Mouse (Mus musculus): ENCODE results near the gene Psme1.

The Psme1 gene

DNA sequence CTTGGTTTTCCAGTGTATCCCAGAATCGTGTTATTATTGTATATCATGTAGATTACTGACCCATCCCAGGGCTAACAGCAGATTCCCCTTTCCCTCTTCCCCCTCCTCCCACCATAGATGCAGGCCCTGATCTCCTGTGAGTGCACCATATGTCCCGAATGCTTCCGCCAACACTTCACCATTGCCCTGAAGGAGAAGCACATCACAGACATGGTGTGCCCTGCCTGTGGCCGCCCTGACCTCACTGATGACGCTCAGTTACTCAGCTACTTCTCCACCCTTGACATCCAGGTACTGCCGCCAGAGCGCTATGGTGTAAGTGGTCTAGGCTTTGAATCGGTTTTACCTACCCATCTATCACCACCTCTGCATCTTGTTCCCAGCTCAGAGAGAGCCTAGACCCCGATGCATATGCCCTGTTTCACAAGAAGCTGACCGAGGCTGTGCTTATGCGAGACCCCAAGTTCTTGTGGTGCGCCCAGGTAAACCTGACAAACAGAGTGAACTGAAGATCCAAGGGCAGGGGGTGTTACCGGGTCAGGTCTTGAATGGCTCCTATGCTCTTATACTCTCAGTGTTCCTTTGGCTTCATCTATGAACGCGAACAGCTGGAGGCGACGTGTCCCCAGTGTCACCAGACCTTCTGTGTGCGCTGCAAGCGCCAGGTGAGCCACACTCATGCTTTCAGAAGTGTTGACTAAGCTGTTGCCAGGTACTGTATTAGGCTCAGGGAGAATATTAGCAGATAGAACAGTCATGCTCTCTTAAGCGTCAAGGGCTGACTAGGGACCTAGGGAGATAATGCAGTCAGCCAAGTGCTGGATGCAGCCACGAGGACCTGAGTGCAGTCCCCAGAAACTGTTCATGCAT is 20.8 kb downstream of the Psme1 start:
- no peak for DNase-seq (ENCODE audit: low read depth)

DNA sequence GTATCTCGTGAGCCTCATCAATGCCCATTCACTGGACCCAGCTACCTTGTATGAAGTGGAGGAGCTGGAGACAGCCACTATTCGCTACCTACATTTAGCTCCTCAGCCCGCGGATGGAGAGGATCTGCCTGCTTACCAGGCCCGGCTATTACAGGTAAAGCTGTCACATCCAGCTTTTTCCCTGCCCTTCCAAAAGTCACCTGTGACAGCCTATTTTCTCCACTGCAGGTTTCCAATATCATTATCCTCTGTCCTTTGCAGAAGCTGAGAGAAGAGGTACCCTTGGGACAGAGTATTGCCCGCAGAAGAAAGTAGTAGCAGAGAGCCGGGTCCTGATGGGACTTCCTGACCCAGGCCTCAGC is 25.3 kb downstream of the Psme1 start, which contains the start of gene Irf9:
Gene Irf9, plus strand, starts transcription at position 301 of the 362 bp plus-strand sequence.
- no peak for DNase-seq (ENCODE audit: low read depth)

DNA sequence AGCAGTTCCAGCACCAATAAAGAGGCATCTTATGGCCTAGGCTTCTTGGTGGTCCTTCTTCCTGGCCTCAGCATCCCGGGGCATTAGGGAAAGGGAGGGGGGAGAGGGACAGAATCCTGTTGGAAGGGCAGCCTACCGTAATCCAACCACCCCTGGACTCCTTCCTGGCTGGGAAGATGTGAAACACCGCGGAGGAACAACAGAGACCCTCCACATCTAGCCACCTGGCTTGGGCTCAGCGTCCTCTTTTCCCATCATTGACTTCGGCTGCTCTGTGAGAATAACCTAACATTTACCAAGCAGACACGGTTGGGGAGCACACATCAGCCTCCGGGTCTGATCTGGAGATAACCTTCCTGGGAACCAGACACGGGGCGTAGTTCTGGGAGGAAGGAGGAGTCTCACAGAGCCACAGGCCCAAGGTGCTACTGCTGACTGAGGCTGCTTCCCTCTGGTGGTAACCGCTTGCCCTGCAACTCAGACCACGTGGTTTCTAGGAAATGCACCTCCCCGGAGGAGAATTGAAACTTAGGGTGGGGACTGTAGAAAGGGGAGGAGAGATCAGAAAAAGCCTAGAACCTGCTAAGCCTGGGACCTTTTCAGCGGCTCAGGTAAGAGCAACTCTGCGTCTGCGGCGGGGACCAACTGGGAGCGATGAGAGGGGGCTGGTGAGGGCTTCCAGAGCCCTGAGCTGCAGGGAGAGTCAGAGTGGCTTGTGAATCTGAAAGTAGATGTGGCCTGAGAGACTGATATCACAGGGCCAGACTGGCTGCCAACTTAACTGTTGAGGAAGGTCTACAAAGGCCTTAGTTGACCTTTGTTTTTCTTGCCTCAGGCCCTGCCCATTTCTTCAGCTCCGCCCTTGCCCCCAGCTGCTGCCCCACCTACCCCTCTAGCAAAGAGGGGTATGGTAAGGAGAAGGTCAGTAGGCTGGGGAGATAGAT is 26.0 kb downstream of the Psme1 start:
- DNase-seq (ENCODE audit: low read depth): peak; percentile 98

DNA sequence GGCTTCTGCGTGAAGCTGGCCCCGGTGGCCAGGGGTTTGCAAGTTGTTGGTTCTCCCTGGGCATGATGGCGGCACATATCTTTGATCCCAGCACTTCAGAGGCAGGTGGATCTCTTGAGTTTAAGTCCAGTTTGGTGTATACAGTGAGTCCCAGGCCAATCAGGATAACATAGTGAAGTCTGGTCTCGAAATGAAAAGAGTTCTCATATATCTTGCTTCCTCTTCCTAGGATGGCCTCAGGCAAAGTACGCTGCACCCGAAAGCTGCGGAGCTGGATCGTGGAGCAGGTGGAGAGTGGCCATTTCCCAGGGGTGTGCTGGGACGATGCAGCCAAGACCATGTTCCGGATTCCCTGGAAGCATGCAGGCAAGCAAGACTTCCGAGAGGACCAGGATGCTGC is 26.9 kb downstream of the Psme1 start:
- DNase-seq (ENCODE audit: low read depth): no peak

DNA sequence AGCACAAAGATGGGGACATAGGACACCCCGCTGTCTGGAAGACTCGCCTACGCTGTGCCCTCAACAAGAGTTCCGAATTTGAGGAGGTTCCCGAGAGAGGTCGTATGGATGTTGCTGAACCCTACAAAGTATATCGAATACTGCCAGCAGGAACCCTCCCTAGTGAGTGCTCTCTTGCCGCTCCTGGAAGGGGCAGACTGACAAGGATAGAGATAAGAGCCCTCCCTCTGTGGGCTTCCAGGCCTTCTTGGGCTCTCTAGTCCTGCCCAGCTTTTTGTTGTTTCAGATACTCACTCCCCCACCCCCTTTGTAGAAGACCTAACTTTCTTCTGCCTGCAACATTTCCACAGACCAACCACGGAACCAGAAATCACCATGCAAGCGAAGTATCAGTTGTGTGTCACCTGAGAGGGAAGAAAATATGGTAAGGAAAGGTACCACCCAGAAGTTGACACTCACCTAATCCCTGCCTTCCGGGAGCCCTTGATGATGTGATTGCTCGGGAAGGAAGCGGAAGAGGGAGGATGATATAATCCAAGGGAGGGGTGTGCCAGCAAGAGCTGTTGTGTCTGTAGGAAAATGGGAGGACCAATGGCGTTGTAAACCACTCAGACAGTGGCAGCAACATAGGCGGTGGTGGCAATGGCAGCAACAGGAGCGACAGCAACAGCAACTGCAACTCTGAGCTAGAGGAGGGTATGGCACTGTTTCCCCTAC is 28.0 kb downstream of the Psme1 start:
- no peak for DNase-seq (ENCODE audit: low read depth)

DNA sequence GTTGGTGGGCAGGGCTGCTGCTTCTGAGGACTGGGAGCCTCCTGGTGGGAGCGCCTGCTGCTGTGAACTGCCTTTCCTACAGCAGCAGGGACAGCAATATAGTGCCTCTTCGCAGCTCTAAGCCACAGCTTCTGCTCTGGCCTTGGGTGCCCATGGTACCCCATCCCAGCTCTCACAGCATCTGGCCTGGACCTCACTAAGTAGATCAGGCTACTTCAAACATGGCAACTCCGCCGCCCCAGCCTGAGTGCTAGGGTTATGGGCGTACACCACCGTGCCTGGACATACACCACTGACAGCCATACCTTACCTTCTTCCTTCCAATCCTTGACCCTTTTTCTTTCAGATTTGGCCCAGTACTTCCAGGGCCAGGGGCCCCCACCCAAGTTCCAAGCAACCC is 30.4 kb downstream of the Psme1 start:
- DNase-seq (ENCODE audit: low read depth): no peak

DNA sequence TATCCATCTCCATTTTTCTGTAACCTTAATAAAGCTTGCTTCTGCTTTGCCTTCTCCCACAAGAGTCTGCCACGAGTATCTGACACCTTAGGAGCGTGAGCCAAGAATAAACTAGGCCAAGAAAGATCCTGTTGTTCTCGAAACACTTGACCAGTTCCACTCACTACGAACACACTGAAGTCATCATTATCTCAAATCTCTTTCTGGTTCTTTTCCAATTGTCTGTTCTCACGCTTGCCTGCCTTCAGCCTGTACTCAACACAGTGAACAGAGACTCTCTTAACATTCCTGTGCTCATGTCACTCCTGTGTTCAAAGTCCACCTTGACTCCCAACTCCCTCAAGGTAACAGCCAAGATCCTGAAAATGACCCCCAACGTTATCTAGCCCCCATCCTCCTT is 35.4 kb downstream of the Psme1 start:
- no peak for DNase-seq (ENCODE audit: low read depth)

DNA sequence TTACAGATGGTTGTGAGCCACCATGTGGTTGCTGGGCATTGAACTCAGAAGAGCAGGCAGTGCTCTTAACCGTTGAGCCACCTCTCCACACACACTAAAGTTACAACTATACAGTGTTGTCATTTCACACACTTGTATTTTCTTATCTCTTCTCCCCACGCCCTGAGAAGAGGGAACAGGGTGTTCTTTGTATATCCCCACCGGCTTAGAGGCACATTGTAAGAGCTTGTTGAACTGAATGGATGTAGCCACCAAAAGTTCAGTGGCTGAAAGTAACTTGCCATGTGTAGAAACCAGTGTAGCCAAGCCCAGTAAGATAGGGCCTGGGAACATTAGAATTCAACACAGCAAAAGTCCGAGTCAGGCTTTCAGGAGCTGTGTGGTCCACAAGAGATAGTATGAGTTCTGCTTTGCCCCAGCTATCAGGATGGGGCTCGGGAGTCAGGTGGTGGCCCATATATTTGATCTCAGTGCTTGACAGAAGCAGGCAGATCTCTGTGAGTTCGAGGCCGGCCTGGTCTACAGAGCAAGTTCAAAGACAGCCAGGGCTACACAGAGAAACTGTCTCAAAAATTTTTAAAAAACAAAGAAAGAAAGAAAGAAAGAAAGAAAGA is 36.7 kb downstream of the Psme1 start:
- DNase-seq (ENCODE audit: low read depth): no peak

DNA sequence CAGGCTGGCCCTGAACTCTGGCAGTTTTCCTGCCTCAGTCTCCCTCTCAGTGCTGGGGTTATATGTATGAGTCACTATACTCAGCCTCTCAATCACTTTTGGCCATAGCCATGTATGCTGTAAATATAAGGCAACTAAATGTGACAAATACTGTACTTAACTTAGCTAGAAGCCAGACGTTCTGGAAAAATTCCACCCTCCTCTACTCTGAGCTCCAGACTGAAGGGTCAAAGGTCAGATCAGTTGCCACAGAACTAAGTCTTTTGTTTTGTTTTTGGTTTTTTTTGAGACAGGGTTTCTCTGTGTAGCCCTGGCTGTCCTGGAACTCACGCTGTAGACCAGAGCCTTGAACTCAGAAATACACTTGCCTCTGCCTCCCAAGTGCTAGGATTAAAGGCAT is 38.0 kb downstream of the Psme1 start:
- no peak for DNase-seq (ENCODE audit: low read depth)

DNA sequence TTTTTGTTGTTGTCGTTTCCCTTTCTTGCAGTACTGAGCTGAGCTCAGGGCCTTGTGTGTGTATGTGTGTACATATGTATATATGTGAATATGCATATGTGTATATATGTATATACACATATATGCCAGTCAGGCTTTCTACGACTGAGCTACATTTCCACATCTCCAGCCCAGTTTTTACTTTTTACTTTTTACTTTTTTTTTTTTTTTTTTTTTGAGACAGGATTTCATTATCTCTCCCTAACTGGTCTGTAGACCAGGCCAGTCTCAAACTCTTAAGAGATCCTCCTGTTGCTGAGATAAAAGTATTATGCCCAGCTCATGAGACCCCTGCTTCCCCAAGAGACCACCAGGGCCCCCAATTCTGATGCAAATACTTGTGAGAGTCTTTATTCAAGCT is 38.9 kb downstream of the Psme1 start:
- no peak for DNase-seq (ENCODE audit: low read depth)

DNA sequence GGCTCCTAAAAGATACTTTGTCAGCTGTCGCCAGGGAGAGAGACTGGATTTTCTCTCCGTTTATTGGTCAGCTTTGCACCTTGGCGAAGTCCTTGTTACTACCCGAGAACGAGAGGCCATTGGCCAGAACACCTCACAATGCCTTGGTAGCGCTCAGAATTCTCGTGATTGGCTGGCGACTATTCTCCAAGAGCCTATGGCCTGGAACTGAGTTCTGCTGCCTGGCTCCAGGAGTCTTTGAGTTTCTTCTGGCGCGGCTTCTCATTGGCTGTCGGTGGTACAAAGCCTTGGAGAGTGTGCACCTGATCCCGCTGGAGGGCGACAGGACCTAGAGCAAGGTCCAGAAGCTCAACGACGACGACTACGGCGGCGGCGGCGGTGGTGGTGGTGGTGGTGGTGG is 39.9 kb downstream of the Psme1 start, which contains the start of gene Rec8:
Gene Rec8, plus strand, starts transcription at position 216 of the 400 bp plus-strand sequence.
- DNase-seq (ENCODE audit: low read depth): no peak

DNA sequence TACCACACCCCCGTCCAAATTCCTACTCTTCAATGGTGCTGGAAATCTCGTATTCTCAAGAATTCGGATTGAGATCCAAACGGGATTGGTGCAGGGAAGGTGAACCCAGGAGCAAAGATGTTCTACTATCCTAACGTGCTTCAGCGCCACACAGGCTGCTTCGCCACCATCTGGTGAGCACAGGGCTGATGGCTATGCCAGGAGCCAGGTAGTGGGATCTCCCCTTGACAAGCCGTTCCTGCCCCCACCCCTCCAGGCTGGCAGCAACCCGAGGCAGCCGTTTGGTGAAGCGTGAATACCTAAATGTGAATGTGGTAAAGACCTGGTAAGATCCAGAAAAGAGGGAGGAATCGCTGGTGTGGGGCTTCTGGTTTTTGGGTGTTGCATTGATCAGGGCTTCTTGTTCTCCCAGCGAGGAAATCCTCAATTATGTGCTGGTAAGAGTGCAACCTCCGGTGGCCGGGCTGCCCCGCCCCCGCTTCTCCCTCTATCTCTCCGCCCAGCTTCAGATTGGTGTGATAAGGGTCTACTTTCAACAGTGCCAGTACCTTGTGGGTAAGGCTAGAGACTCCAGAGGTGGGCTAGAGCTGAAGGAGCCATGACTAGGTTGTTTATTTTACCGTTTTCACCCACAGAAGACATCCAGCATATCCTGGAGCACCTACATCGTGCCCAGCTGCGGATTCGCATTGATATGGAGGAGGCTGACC is 40.7 kb downstream of the Psme1 start:
- DNase-seq (ENCODE audit: low read depth): no peak

DNA sequence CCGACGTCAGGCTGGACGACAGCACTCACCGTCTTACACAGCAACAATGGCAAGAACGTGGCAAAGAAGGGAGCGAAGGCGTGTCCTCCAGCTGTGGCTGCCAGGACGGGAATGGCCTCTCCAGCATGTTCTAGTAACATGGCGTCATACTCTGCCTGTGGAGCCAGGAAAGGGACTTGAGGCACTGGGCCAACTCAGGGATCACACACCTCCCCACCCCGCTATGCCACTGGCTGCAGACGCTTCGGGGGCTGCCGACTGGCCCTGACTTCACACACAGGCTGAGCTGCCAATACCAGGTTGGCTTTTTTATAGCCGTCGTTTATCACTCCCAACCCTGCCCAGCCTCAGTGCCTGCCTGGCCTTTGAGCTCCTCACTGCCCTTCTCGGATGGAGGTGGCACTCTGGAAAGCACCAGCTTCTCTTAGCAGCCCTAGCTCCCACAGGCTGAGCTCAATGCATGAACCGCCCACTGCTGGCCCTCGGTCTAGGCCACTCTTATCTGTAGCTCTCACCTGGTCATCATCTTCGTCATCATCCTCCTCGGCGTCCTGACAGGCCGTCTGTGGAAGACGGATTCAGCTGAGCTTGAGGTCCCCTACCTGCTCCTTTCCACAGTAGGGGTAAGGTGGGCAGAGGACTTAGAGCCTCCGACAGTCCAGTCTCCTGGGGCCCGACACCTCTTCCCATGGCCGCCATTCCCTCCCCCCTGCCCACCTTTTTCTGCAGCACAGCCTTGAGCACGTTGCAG is 50.3 kb downstream of the Psme1 start:
- no peak for DNase-seq (ENCODE audit: low read depth)

DNA sequence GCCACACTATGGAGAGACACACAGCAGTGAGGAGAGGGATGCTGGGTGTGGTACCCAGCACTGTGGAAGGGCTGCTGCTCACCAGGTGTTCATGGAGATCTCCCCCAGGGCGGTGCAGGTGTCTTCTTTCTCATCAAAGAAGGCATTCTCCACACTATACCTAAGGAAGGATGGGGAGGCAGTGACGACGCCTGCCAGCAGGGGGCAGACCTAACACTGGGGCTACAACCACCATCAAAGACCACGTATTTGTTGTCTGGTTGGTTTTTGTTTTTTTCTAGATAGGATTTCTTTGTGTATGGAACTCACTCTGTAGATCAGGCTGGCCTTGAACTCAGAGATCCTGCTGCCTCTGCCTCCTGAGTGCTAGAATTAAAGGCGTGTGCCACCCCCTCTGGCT is 51.4 kb downstream of the Psme1 start:
- no peak for DNase-seq (ENCODE audit: low read depth)

Data from fibroblast of lung, adult 2 months (primary cell).